Mouse (Mus musculus) myocyte (in vitro differentiated cells): ENCODE data around the gene Lrp1.

ENCODE experiments used
- MAX ChIP-seq: IDR thresholded peaks from one replicate; pipeline ENCODE4 v1.6.1; 2011; ENCODE audit warnings: low read depth, mild to moderate bottlenecking, control low read depth
- MYOD1 ChIP-seq, 3 experiments: IDR thresholded peaks; one replicate each; pipeline ENCODE4 v1.6.1; 2011; ENCODE audit warnings: control low read depth in 2 of 3, low read depth in 2 of 3, mild to moderate bottlenecking in 2 of 3, moderate library complexity in 1 of 3; ENCODE audit not compliant: insufficient read length in 2 of 3, control insufficient read depth in 1 of 3
- USF1 ChIP-seq: IDR thresholded peaks from one replicate; pipeline ENCODE4 v1.6.1; 2011; ENCODE audit warnings: low read depth, mild to moderate bottlenecking, control low read depth, moderate library complexity

- peak in 2 of 3 experiments; percentile 30 to 63 for TF ChIP-seq MYOD1 (IDR thresholded peaks at IDR 0.05; ENCODE audit: control insufficient read depth in 1 of 3, insufficient read length in 2 of 3, low read depth in 2 of 3)
- TF ChIP-seq USF1 = no peak
- no peak for TF ChIP-seq MAX
These were observed 43.9 kb upstream of the Lrp1 start for GRCm38 (mm10) chr10:127664891-127665290.
